Mouse (Mus musculus) CH12.LX (cell line): ENCODE measurements around the gene Creb1. TPM values are rescaled to one million over a fixed set of nuclear protein-coding genes. Genes with fewer than 3 reads are reported as not detected.

ENCODE experiments used
- DNase-seq: peaks from one replicate; pipeline ENCODE4 v3.0.0-alpha.2; 2013; ENCODE audit errors: extremely low read depth
- H3K27ac ChIP-seq: 2 replicates; pipeline ENCODE4 v1.5.1; 2012; ENCODE audit warnings: low read depth, mild to moderate bottlenecking, control low read depth, moderate library complexity; ENCODE audit not compliant: insufficient read depth
- H3K27me3 ChIP-seq: replicated peaks from 2 replicates; pipeline ENCODE3; 2012; ENCODE audit warnings: inconsistent platforms
- H3K36me3 ChIP-seq, 2 experiments: replicated peaks in 1 of 2; 2 replicates each; pipeline versions ENCODE3 to v1.6.1; 2012; ENCODE audit warnings: inconsistent platforms in 1 of 2, low read length in 1 of 2, mild to moderate bottlenecking in 1 of 2, mixed read lengths in 1 of 2, moderate library complexity in 1 of 2; ENCODE audit not compliant: control insufficient read depth in 1 of 2, insufficient read depth in 1 of 2
- H3K4me1 ChIP-seq, 2 experiments: 2 replicates each; pipeline ENCODE4 v1.6.1; 2012; ENCODE audit warnings: inconsistent platforms in 1 of 2, moderate library complexity in 1 of 2; ENCODE audit not compliant: insufficient read depth in 2 of 2, control insufficient read depth in 1 of 2
- H3K4me2 ChIP-seq: 2 replicates; pipeline ENCODE4 v1.6.1; 2012; ENCODE audit warnings: low read depth, mild to moderate bottlenecking, control low read depth; ENCODE audit not compliant: poor library complexity, insufficient read depth, severe bottlenecking
- H3K4me3 ChIP-seq, 3 experiments: fragments of 150-350 bp in 1 of 3; sonication (generic) in 1 of 3; replicated peaks in 1 of 3; 2 replicates each; pipeline versions ENCODE3 to v1.5.1; 2011 to 2012; ENCODE audit warnings: low read depth in 2 of 3, low read length in 2 of 3, mild to moderate bottlenecking in 2 of 3, moderate library complexity in 2 of 3, control low read depth in 1 of 3, improper control_type of control experiment in 1 of 3, inconsistent platforms in 1 of 3, mixed read lengths in 1 of 3; ENCODE audit not compliant: poor library complexity in 1 of 3
- H3K79me2 ChIP-seq: replicated peaks from 2 replicates; pipeline ENCODE4 v1.6.1; 2012; ENCODE audit warnings: mild to moderate bottlenecking, moderate library complexity; ENCODE audit not compliant: control insufficient read depth, poor library complexity, insufficient read depth, severe bottlenecking; ENCODE audit errors: extremely low read depth
- H3K9ac ChIP-seq: 2 replicates; pipeline ENCODE4 v1.6.1; 2012; ENCODE audit warnings: low read depth, mild to moderate bottlenecking, control low read depth, moderate library complexity; ENCODE audit not compliant: insufficient read depth
- H3K9me3 ChIP-seq: replicated peaks from 2 replicates; pipeline ENCODE3; 2012; ENCODE audit warnings: low read length, inconsistent platforms, mixed read lengths
- BHLHE40 ChIP-seq: IDR thresholded peaks from 2 replicates; pipeline ENCODE4 v1.6.1; 2011; ENCODE audit warnings: mild to moderate bottlenecking, low read depth, low read length, improper control_type of control experiment
- CHD1 ChIP-seq: IDR thresholded peaks from 2 replicates; pipeline ENCODE4 v1.6.1; 2012; ENCODE audit warnings: low read depth, low read length, improper control_type of control experiment, inconsistent platforms
- CTCF ChIP-seq, 2 experiments: IDR thresholded peaks in 1 of 2; conservative IDR thresholded peaks in 1 of 2; 2 replicates each; pipeline ENCODE4 v1.5.1; 2011 to 2012; ENCODE audit warnings: low read depth in 2 of 2, low read length in 2 of 2, improper control_type of control experiment in 1 of 2, inconsistent platforms in 1 of 2, mild to moderate bottlenecking in 1 of 2, moderate library complexity in 1 of 2
- ELF1 ChIP-seq: IDR thresholded peaks from 2 replicates; pipeline ENCODE4 v1.6.1; 2014; ENCODE audit warnings: low read depth, mild to moderate bottlenecking, inconsistent platforms, low read length, improper control_type of control experiment
- EP300 ChIP-seq: IDR thresholded peaks from 2 replicates; pipeline ENCODE4 v1.6.1; 2011; ENCODE audit warnings: low read length, improper control_type of control experiment
- ETS1 ChIP-seq: conservative IDR thresholded peaks from 2 replicates; pipeline ENCODE4 v1.6.1; 2012; ENCODE audit warnings: low read depth, mild to moderate bottlenecking, inconsistent platforms, low read length, improper control_type of control experiment, moderate library complexity
- GABPA ChIP-seq: IDR thresholded peaks from 2 replicates; pipeline ENCODE4 v1.6.1; 2012; ENCODE audit warnings: low read depth, low read length, improper control_type of control experiment, inconsistent platforms; ENCODE audit not compliant: insufficient replicate concordance
- JUN ChIP-seq: IDR thresholded peaks from 2 replicates; pipeline ENCODE4 v1.6.1; 2011; ENCODE audit warnings: low read depth, mild to moderate bottlenecking, low read length, improper control_type of control experiment, moderate library complexity; ENCODE audit not compliant: insufficient read depth
- JUND ChIP-seq: conservative IDR thresholded peaks from 2 replicates; pipeline ENCODE4 v1.6.1; 2011; ENCODE audit warnings: low read depth, low read length, improper control_type of control experiment
- KAT2A ChIP-seq: IDR thresholded peaks from 2 replicates; pipeline ENCODE4 v1.6.1; 2012; ENCODE audit warnings: low read length, improper control_type of control experiment, inconsistent platforms; ENCODE audit not compliant: insufficient replicate concordance
- MAFK ChIP-seq: IDR thresholded peaks from 2 replicates; pipeline ENCODE4 v1.6.1; 2011; ENCODE audit warnings: low read length, improper control_type of control experiment; ENCODE audit not compliant: insufficient replicate concordance
- MAX ChIP-seq: IDR thresholded peaks from 2 replicates; pipeline ENCODE4 v1.6.1; 2011; ENCODE audit warnings: low read length, improper control_type of control experiment
- MAZ ChIP-seq: IDR thresholded peaks from 2 replicates; pipeline ENCODE4 v1.6.1; 2012; ENCODE audit warnings: low read depth, mild to moderate bottlenecking, inconsistent platforms, low read length, improper control_type of control experiment, moderate library complexity
- NELFE ChIP-seq: IDR thresholded peaks from 2 replicates; pipeline ENCODE4 v1.6.1; 2011; ENCODE audit warnings: low read depth, low read length, improper control_type of control experiment
- NRF1 ChIP-seq: IDR thresholded peaks from 2 replicates; pipeline ENCODE4 v1.6.1; 2014; ENCODE audit warnings: low read depth, mild to moderate bottlenecking, inconsistent platforms, low read length, improper control_type of control experiment, moderate library complexity
- PAX5 ChIP-seq: IDR thresholded peaks from 2 replicates; pipeline ENCODE4 v1.6.1; 2012; ENCODE audit warnings: low read length, inconsistent platforms, mixed read lengths
- RCOR1 ChIP-seq: conservative IDR thresholded peaks from 2 replicates; pipeline ENCODE4 v1.6.1; 2012; ENCODE audit warnings: low read depth, mild to moderate bottlenecking, inconsistent platforms, low read length, improper control_type of control experiment
- SIN3A ChIP-seq: IDR thresholded peaks from 2 replicates; pipeline ENCODE4 v1.6.1; 2012; ENCODE audit warnings: low read length, improper control_type of control experiment, inconsistent platforms
- SMC3 ChIP-seq: IDR thresholded peaks from 2 replicates; pipeline ENCODE4 v1.6.1; 2011; ENCODE audit warnings: low read depth, low read length, improper control_type of control experiment
- TBP ChIP-seq: conservative IDR thresholded peaks from 2 replicates; pipeline ENCODE4 v1.6.1; 2011; ENCODE audit warnings: low read depth, low read length, improper control_type of control experiment
- TCF12 ChIP-seq: IDR thresholded peaks from 2 replicates; pipeline ENCODE4 v1.6.1; 2014; ENCODE audit warnings: low read depth, mild to moderate bottlenecking, inconsistent platforms, low read length, improper control_type of control experiment
- UBTF ChIP-seq: IDR thresholded peaks from 2 replicates; pipeline ENCODE4 v1.6.1; 2012; ENCODE audit warnings: low read depth, mild to moderate bottlenecking, inconsistent platforms, low read length, improper control_type of control experiment, moderate library complexity
- USF1 ChIP-seq: IDR thresholded peaks from 2 replicates; pipeline ENCODE4 v1.6.1; 2014; ENCODE audit warnings: low read depth, mild to moderate bottlenecking, inconsistent platforms, low read length, improper control_type of control experiment
- USF2 ChIP-seq: conservative IDR thresholded peaks from 2 replicates; pipeline ENCODE4 v1.6.1; 2011; ENCODE audit warnings: low read depth, low read length, improper control_type of control experiment
- ZC3H11A ChIP-seq: IDR thresholded peaks from 2 replicates; pipeline ENCODE4 v1.6.1; 2012; ENCODE audit warnings: low read depth, mild to moderate bottlenecking, inconsistent platforms, low read length, improper control_type of control experiment
- ZNF384 ChIP-seq: IDR thresholded peaks from 2 replicates; pipeline ENCODE4 v1.6.1; 2012; ENCODE audit warnings: low read depth, low read length, improper control_type of control experiment, inconsistent platforms
- dilution Hi-C: fragments of 300-500 bp; cut with MboI; formaldehyde crosslinking; loops from 2 replicates; pipeline ENCODE4 v1.14.3; 2020; ENCODE audit warnings: low sequenced_read_pairs; ENCODE audit not compliant: extremely low pct_unique_long_range_greater_than_20kb, extremely low pct_ligation_motif_present
- in situ Hi-C: fragments of 300-500 bp; cut with MboI; formaldehyde crosslinking; loops from 3 replicates; pipeline ENCODE4 v1.14.3; 2019; ENCODE audit warnings: low sequenced_read_pairs, low pct_ligation_motif_present, low pct_unique_long_range_greater_than_20kb, mixed read lengths
- polyA plus RNA-seq: library from polyadenylated mRNA; unstranded; fragments of >175 nt; gene quantifications from 2 replicates; pipeline ENCODE4 v1.2.1, GENCODE M21; 2012; ENCODE audit warnings: low read depth; ENCODE audit not compliant: insufficient read length
- total RNA-seq, 2 experiments: library from RNA; depleted of rRNA; stranded (reverse); fragments of 300-350 nt in 1 of 2; fragments of >200 nt in 1 of 2; gene quantifications; 2 replicates each; pipeline ENCODE4 v1.2.3; 2012 to 2014

Gene Creb1
- total and polyA plus RNA-seq, 3 experiments = 21.0 to 42.8 (median 24.2) TPM

DNA sequence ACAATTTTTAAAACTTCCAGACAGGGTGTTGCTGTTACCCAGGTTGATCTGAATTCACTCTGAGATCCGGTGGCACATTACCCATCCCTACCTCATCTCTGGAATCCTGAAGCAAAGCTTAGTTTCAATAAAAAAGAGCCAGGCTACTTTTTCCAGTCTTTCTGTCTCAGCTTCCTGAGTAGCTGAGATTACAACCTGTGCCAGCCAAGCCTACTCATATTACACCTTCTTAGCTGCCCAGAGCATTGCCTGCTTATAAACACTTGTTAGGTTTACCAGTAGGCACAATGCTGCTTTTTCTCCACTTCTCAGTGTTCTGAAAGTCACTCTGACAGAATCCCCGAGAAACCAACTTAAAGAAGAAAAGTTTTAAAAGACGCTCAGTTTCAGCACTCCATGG is 46.4 kb downstream of the Creb1 start:
- Histone ChIP-seq H3K4me2 (no peak overlapping the region), H3K4me1 (peaks cover 0 to 2% of the 10 kb centered on the region in 2 experiments; a peak in 1 of 4 replicates), H3K4me3 (no peak overlapping the region), H3K27ac (no peak overlapping the region), H3K9me3 (no peaks in the 10 kb centered on the region), H3K9ac (no peak overlapping the region), H3K36me3 (peaks cover 42 to 65% of the 10 kb centered on the region in 2 experiments), H3K79me2 (no peaks in the 10 kb centered on the region), H3K27me3 (no peaks in the 10 kb centered on the region)
- TF ChIP-seq NRF1 = no peak
- TF ChIP-seq KAT2A = no peak
- no peak for TF ChIP-seq CHD1
- TF ChIP-seq ZC3H11A = no peak
- no peak for TF ChIP-seq JUND
- no peak for TF ChIP-seq EP300
- TF ChIP-seq ETS1 = no peak
- no peak for TF ChIP-seq USF2
- no peak for TF ChIP-seq GABPA
- TF ChIP-seq PAX5 = no peak
- TF ChIP-seq SMC3 = no peak
- no peak for TF ChIP-seq RCOR1
- TF ChIP-seq TBP = no peak
- no peak for TF ChIP-seq JUN
- no peak for TF ChIP-seq MAZ
- TF ChIP-seq BHLHE40 = no peak
- TF ChIP-seq MAFK = no peak
- dilution Hi-C loops (no loop called here), in situ Hi-C loops (no loop called here)
- DNase-seq = no peak

DNA sequence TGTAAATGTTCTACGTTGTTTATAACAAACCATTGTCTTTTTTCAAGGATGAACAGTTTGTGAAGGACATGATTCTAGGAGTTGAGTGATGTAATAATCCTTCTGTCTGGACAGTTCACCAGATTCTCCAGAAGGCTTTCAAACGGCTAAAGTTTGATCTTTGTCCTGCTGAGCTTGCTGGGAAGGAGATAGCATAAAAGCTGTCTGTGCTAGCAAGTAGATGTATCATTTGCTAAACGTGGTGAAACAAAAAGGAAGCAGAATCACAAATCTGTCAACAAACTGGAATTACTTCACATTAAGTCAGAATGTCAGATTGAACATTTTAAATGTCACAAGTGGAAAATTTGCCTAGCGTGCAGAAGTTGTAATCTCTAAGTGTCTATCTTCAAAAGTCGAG is 66.5 kb downstream of the Creb1 start:
- peaks cover 12 to 69% of the 10 kb centered on the region in 2 experiments for H3K36me3 ChIP-seq
- in situ Hi-C loops (no loop called here), dilution Hi-C loops (no loop called here)
- TF ChIP-seq CTCF (conservative IDR thresholded peaks at IDR 0.05 in 1 of 2, IDR thresholded peaks at IDR 0.05 in 1 of 2; ENCODE audit: low read depth in 2 of 2, low read length in 2 of 2) = no peak
- no peak for TF ChIP-seq USF1
- no peak for TF ChIP-seq SIN3A
- no peak for TF ChIP-seq ETS1
- no peak for TF ChIP-seq ZC3H11A
- no peak for TF ChIP-seq ELF1
- no peak for TF ChIP-seq UBTF
- no peak for TF ChIP-seq TCF12
- no peak for TF ChIP-seq NELFE
- no peak for TF ChIP-seq MAZ
- no peak for TF ChIP-seq ZNF384
- no peak for TF ChIP-seq MAX
- no peak for TF ChIP-seq SMC3
- no peak for TF ChIP-seq MAFK
- no peaks in the 10 kb centered on the region for H3K27me3 ChIP-seq
- H3K4me1 ChIP-seq = peaks cover 0 to 19% of the 10 kb centered on the region in 2 experiments; a peak in 2 of 4 replicates
- no peak overlapping the region for H3K9ac ChIP-seq
- DNase-seq = no peak
- no peaks in the 10 kb centered on the region; the same call in 1 of the 2 replicates for H3K79me2 ChIP-seq
- no peak overlapping the region for H3K4me2 ChIP-seq
- no peak overlapping the region for H3K4me3 ChIP-seq
- H3K27ac ChIP-seq = no peak overlapping the region
- H3K9me3 ChIP-seq = no peaks in the 10 kb centered on the region
